Mouse (Mus musculus) fibroblast of lung, adult 2 months (primary cell): ENCODE data around the gene Pxn.
"Not testable (repeated sequence)": the region's sequence is repeated elsewhere in the genome, so short reads cannot be mapped to it uniquely, and the experiment has no call there.

Source experiments
- DNase-seq: peaks from one replicate; pipeline ENCODE4 v3.0.0-alpha.2; 2011; ENCODE audit warnings: low read depth

Gene Pxn

GRCm38 (mm10) chr5:115553801-115554420 lies 47.4 kb downstream of the Pxn start:
- no peak for DNase-seq

GRCm38 (mm10) chr5:115554536-115555291 lies 48.2 kb downstream of the Pxn start:
- DNase-seq = no peak

GRCm38 (mm10) chr5:115556217-115556616 lies 49.7 kb downstream of the Pxn start:
- no peak for DNase-seq

- no peak for DNase-seq
Observed at GRCm38 (mm10) chr5:115558182-115558794, 51.8 kb downstream of the Pxn start.

- DNase-seq = peak; percentile 100
Observed at GRCm38 (mm10) chr5:115559237-115560101, 53.0 kb downstream of the Pxn start, which contains the start of gene Rplp0. TSS of gene Rplp0 (plus strand) at chr5:115559467.

- no peak for DNase-seq
Observed at GRCm38 (mm10) chr5:115560336-115560905, 53.9 kb downstream of the Pxn start.

- no peak for DNase-seq
Observed at GRCm38 (mm10) chr5:115563771-115564585, 57.5 kb downstream of the Pxn start.

GRCm38 (mm10) chr5:115564737-115565393 lies 58.4 kb downstream of the Pxn start, which contains the start of gene Gcn1l1:
TSS of gene Gcn1l1 (plus strand) at chr5:115565254.
- no peak for DNase-seq

GRCm38 (mm10) chr5:115565403-115565802 lies 58.9 kb downstream of the Pxn start:
- no peak for DNase-seq

GRCm38 (mm10) chr5:115568681-115569080 lies 62.2 kb downstream of the Pxn start:
- DNase-seq = no peak

- DNase-seq = no peak
Observed at GRCm38 (mm10) chr5:115569308-115569707, 62.8 kb downstream of the Pxn start.

- no peak for DNase-seq
Observed at GRCm38 (mm10) chr5:115569721-115570120, 63.2 kb downstream of the Pxn start.

GRCm38 (mm10) chr5:115571086-115571485 lies 64.6 kb downstream of the Pxn start:
- DNase-seq = no peak

- peak; percentile 67 for DNase-seq
Observed at GRCm38 (mm10) chr5:115572679-115573535, 66.4 kb downstream of the Pxn start.

- DNase-seq = no peak
Observed at GRCm38 (mm10) chr5:115574992-115575391, 68.5 kb downstream of the Pxn start.

GRCm38 (mm10) chr5:115577686-115578085 lies 71.2 kb downstream of the Pxn start:
- DNase-seq = not testable (repeated sequence)

- DNase-seq = no peak
Observed at GRCm38 (mm10) chr5:115578922-115579321, 72.4 kb downstream of the Pxn start.

- DNase-seq = no peak
Observed at GRCm38 (mm10) chr5:115579363-115579762, 72.9 kb downstream of the Pxn start.
